Mouse (Mus musculus) stomach, embryonic 14.5 days (tissue): ENCODE measurements around the gene Cryba4. TPM values are rescaled to one million over a fixed set of nuclear protein-coding genes. Genes with fewer than 3 reads are reported as not detected.
A peak's percentile ranks its signal among the peaks of the same experiment; 100 is the strongest.

ENCODE experiments used
- ATAC-seq: fragments of 200-750 bp; cut with Nextera tagmentation; 2 replicates; pipeline ENCODE4 v1.8.0; 2017; ENCODE audit warnings: low read depth, moderate TSS enrichment; ENCODE audit not compliant: insufficient number of reproducible peaks, insufficient read depth, low FRiP score
- H3K27ac ChIP-seq: fragments of 300-500 bp; sonication (generic); 2 replicates; pipeline ENCODE4 v1.5.1; 2014; ENCODE audit warnings: mild to moderate bottlenecking, low read length, moderate library complexity, mixed read lengths
- H3K27me3 ChIP-seq: fragments of 300-500 bp; sonication (generic); 2 replicates; pipeline ENCODE4 v1.6.1; 2014; ENCODE audit warnings: low read length, control low read depth, mixed read lengths; ENCODE audit not compliant: control insufficient read depth, insufficient read depth
- H3K36me3 ChIP-seq: fragments of 300-500 bp; sonication (generic); 2 replicates; pipeline ENCODE4 v1.6.1; 2014; ENCODE audit warnings: mild to moderate bottlenecking, control low read depth, low read length, moderate library complexity, mixed read lengths; ENCODE audit not compliant: control insufficient read depth, insufficient read depth
- H3K4me1 ChIP-seq: fragments of 300-500 bp; sonication (generic); 2 replicates; pipeline ENCODE4 v1.6.1; 2014; ENCODE audit warnings: low read length, control low read depth, mixed read lengths; ENCODE audit not compliant: control insufficient read depth, insufficient read depth
- H3K4me2 ChIP-seq: fragments of 300-500 bp; sonication (generic); replicated peaks from 2 replicates; pipeline ENCODE4 v1.6.1; 2014; ENCODE audit warnings: low read depth, low read length, control low read depth
- H3K4me3 ChIP-seq: fragments of 300-500 bp; sonication (generic); 2 replicates; pipeline ENCODE4 v1.5.1; 2014; ENCODE audit warnings: low read depth, low read length, control low read depth
- H3K9ac ChIP-seq: fragments of 300-500 bp; sonication (generic); replicated peaks from 2 replicates; pipeline ENCODE4 v1.6.1; 2014; ENCODE audit warnings: low read depth, mild to moderate bottlenecking, control low read depth, low read length, moderate library complexity, mixed read lengths
- H3K9me3 ChIP-seq: fragments of 300-500 bp; sonication (generic); 2 replicates; pipeline ENCODE4 v1.6.1; 2016; ENCODE audit warnings: low read depth, low read length, control low read depth; ENCODE audit not compliant: control insufficient read depth
- WGBS: fragments of 180-500 bp; shearing (Covaris S2); extraction: QIAGEN DNeasy Blood & Tissue Kit; methylation state at CpG from one replicate; pipeline ENCODE4 v1.1.7; 2014; 5-methylcytosine and 5-hydroxymethylcytosine counted together
- polyA plus RNA-seq: library from polyadenylated mRNA; unstranded; fragments of >200 nt; fragmentation: Nextera tagmentation; extraction: Ambion mirVana; gene quantifications from 2 replicates; pipeline ENCODE4 v1.2.1, GENCODE M21; 2014

The Cryba4 gene
- polyA plus RNA-seq, 1 experiment from 2014 or later = 2.6 TPM

GRCm38 (mm10) chr5:112265515-112265914 lies 13.2 kb upstream of the Cryba4 start:
- H3K4me1 ChIP-seq = no peaks in the 10 kb centered on the region
- ATAC-seq = peak; percentile 46; the same call in 1 of the 2 replicates
- H3K27me3 ChIP-seq = 0 out of 2 replicates have a peak, but pooled peaks cover 2% of the 10 kb centered on the region
- WGBS = 7% methylated on average over 10 of the region's 10 CpGs
- H3K36me3 ChIP-seq = no peaks in the 10 kb centered on the region
- H3K4me3 ChIP-seq = no peak overlapping the region
- no peak overlapping the region for H3K9ac ChIP-seq
- H3K4me2 ChIP-seq = no peak overlapping the region
- H3K27ac ChIP-seq = no peak overlapping the region
- H3K9me3 ChIP-seq = no peaks in the 10 kb centered on the region

GRCm38 (mm10) chr5:112265110-112265509 lies 12.8 kb upstream of the Cryba4 start:
- Histone ChIP-seq H3K9me3 (no peaks in the 10 kb centered on the region), H3K27me3 (no peaks in the 10 kb centered on the region), H3K4me1 (no peaks in the 10 kb centered on the region), H3K4me2 (no peak overlapping the region), H3K27ac (no peak overlapping the region), H3K36me3 (no peaks in the 10 kb centered on the region), H3K9ac (no peak overlapping the region), H3K4me3 (no peak overlapping the region)
- no peak for ATAC-seq
- 85% methylated on average over 5 of the region's 5 CpGs for WGBS

GRCm38 (mm10) chr5:112264099-112264498 lies 11.8 kb upstream of the Cryba4 start:
- Histone ChIP-seq H3K9me3 (no peaks in the 10 kb centered on the region), H3K9ac (no peak overlapping the region), H3K36me3 (no peaks in the 10 kb centered on the region), H3K4me3 (no peak overlapping the region), H3K4me2 (no peak overlapping the region), H3K27me3 (no peaks in the 10 kb centered on the region), H3K4me1 (no peaks in the 10 kb centered on the region), H3K27ac (no peak overlapping the region)
- ATAC-seq = no peak
- WGBS = 86% methylated on average over 7 of the region's 7 CpGs

GRCm38 (mm10) chr5:112260818-112261217 lies 8.5 kb upstream of the Cryba4 start:
- Histone ChIP-seq H3K27ac (no peak overlapping the region), H3K36me3 (no peaks in the 10 kb centered on the region), H3K9me3 (no peaks in the 10 kb centered on the region), H3K4me2 (no peak overlapping the region), H3K4me1 (no peaks in the 10 kb centered on the region), H3K27me3 (no peaks in the 10 kb centered on the region), H3K4me3 (no peak overlapping the region), H3K9ac (no peak overlapping the region)
- no peak for ATAC-seq
- WGBS = 89% methylated on average over 3 of the region's 3 CpGs

GRCm38 (mm10) chr5:112259862-112260650 lies 7.7 kb upstream of the Cryba4 start:
- ATAC-seq = no peak
- no peak overlapping the region for H3K4me3 ChIP-seq

GRCm38 (mm10) chr5:112257896-112258295 lies 5.6 kb upstream of the Cryba4 start:
- H3K27me3 ChIP-seq = no peaks in the 10 kb centered on the region
- H3K4me2 ChIP-seq = no peak overlapping the region
- 0 out of 2 replicates have a peak, but pooled peaks cover 3% of the 10 kb centered on the region for H3K4me1 ChIP-seq
- no peak overlapping the region for H3K9ac ChIP-seq
- H3K4me3 ChIP-seq = no peak overlapping the region
- H3K27ac ChIP-seq = no peak overlapping the region
- no peaks in the 10 kb centered on the region for H3K9me3 ChIP-seq
- WGBS = 71% methylated on average over 3 of the region's 3 CpGs
- H3K36me3 ChIP-seq = no peaks in the 10 kb centered on the region
- ATAC-seq = no peak

More at GRCm38 (mm10) chr5:112259862-112260650, 7.7 kb upstream of the Cryba4 start:
- no peak overlapping the region for H3K4me2 ChIP-seq
- no peaks in the 10 kb centered on the region for H3K9me3 ChIP-seq
- H3K4me1 ChIP-seq = no peaks in the 10 kb centered on the region
- no peaks in the 10 kb centered on the region for H3K27me3 ChIP-seq
- WGBS = 83% methylated on average over 16 of the region's 16 CpGs
- no peak overlapping the region for H3K9ac ChIP-seq
- no peaks in the 10 kb centered on the region for H3K36me3 ChIP-seq
- H3K27ac ChIP-seq = no peak overlapping the region

- H3K36me3 ChIP-seq = no peaks in the 10 kb centered on the region
- ATAC-seq = no peak
- WGBS = 82% methylated on average over 9 of the region's 9 CpGs
- 0 out of 2 replicates have a peak, but pooled peaks cover 3% of the 10 kb centered on the region for H3K4me1 ChIP-seq
- no peak overlapping the region for H3K9ac ChIP-seq
- H3K27ac ChIP-seq = no peak overlapping the region
- H3K4me3 ChIP-seq = no peak overlapping the region
- H3K9me3 ChIP-seq = no peaks in the 10 kb centered on the region
- H3K27me3 ChIP-seq = no peaks in the 10 kb centered on the region
- no peak overlapping the region for H3K4me2 ChIP-seq
Observed at GRCm38 (mm10) chr5:112256457-112256856, 4.1 kb upstream of the Cryba4 start.

- Histone ChIP-seq H3K4me3 (no peak within 1 kb of the TSS), H3K27me3 (no peaks in the 10 kb centered on the region), H3K4me2 (no peak within 1 kb of the TSS), H3K9ac (no peak within 1 kb of the TSS), H3K36me3 (no peaks in the 10 kb centered on the region), H3K27ac (no peak within 1 kb of the TSS), H3K4me1 (0 out of 2 replicates have a peak, but pooled peaks cover 3% of the 10 kb centered on the region), H3K9me3 (no peaks in the 10 kb centered on the region)
- no peak for ATAC-seq
- 52% methylated on average over 3 of the region's 3 CpGs for WGBS
Observed at GRCm38 (mm10) chr5:112255426-112255825, 3.1 kb upstream of the Cryba4 start, which contains the start of gene Crybb1. TSS of gene Crybb1 (plus strand) at chr5:112255815.
